Mouse (Mus musculus) neural tube, postnatal 0 days (tissue): ENCODE results near the gene Prss1. TPM values are rescaled to one million over a fixed set of nuclear protein-coding genes. Genes with fewer than 3 reads are reported as not detected.

ENCODE experiments used
- polyA plus RNA-seq: library from polyadenylated mRNA; unstranded; fragments of >200 nt; fragmentation: Nextera tagmentation; extraction: Ambion mirVana; gene quantifications from 2 replicates; pipeline ENCODE4 v1.2.1, GENCODE M21; 2015

Prss1 gene
- not detected in 2 replicates for polyA plus RNA-seq

DNA sequence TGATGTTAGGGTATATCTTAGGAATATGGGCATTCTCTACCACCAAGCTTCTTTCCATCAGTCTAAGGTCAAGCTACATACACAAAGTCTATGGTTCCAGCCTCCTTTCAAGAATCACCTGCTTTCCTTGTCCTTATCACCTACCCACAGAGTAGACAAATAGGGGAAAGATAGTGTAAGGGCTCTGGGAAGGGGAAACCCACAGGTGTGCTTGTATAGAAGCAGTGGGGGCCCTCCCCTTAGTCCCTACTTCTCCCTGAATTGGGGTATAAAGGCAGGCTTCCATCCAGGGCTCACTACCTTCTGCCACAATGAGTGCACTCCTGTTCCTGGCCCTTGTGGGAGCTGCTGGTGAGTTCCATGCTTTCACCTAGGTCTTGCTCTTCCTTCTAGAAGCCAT, at the start of gene Prss1:
TSS of gene Prss1 (plus strand) at position 301 of the 400 bp plus-strand sequence.

DNA sequence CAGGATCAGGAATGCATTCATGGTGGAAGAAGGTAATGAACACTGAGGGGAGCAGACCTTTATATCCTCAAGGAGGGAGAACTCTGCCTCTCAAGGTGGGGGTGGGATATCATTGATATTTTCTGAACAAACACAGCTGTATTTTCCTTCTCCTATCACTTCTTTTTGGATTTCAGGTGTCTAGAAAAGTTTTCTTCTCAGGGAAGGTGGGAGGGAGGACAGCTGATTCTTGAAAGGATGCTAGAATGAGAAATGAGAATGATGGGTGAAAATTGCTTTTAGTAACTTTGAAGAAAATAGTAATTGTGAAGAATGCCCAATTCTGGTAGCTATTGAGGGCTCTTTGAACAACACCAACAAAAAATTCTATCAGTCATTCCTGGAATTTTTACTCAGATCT, 12.7 kb upstream of the Prss1 start, which contains the start of gene Gm10334:
TSS of gene Gm10334 (minus strand) at position 101 of the 400 bp plus-strand sequence.

Other genes starting within 250 kb of the Prss1 start
- not detected in 2 replicates for gene Try4, start 156.7 kb upstream of the Prss1 start, polyA plus RNA-seq
- 0.53 and 0.70 TPM in 2 replicates for gene Try5, start 142.1 kb upstream of the Prss1 start, polyA plus RNA-seq
- gene Try10, start 104.8 kb upstream of the Prss1 start, polyA plus RNA-seq = not detected in 2 replicates
- not detected in 2 replicates for gene Prss3, start 81.3 kb upstream of the Prss1 start, polyA plus RNA-seq
- gene Gm5771, start 66.6 kb upstream of the Prss1 start, polyA plus RNA-seq = not detected in 2 replicates
- not detected in 2 replicates for gene Gm10334, start 12.8 kb upstream of the Prss1 start, polyA plus RNA-seq
- gene Prss2, start 62.9 kb downstream of the Prss1 start, polyA plus RNA-seq = not detected in 2 replicates
- gene Ephb6, start 146.6 kb downstream of the Prss1 start, polyA plus RNA-seq = 36.4 and 50.8 TPM in 2 replicates
- gene Trpv6, start 177.5 kb downstream of the Prss1 start, polyA plus RNA-seq = 0.74 and 0.77 TPM in 2 replicates
- gene Trpv5, start 221.8 kb downstream of the Prss1 start, polyA plus RNA-seq = not detected in 2 replicates
- gene Llcfc1, start 225.5 kb downstream of the Prss1 start, polyA plus RNA-seq = not detected in 2 replicates
- gene Kel, start 245.4 kb downstream of the Prss1 start, polyA plus RNA-seq = 0.43 TPM in 1 of 2 replicates, not detected in the other